Mouse (Mus musculus) embryo, embryonic 11 days (tissue): ENCODE results near the gene Nell1.

Source experiments
- DNase-seq: peaks from one replicate; pipeline ENCODE4 v3.0.0-alpha.2; 2015

The Nell1 gene

DNA sequence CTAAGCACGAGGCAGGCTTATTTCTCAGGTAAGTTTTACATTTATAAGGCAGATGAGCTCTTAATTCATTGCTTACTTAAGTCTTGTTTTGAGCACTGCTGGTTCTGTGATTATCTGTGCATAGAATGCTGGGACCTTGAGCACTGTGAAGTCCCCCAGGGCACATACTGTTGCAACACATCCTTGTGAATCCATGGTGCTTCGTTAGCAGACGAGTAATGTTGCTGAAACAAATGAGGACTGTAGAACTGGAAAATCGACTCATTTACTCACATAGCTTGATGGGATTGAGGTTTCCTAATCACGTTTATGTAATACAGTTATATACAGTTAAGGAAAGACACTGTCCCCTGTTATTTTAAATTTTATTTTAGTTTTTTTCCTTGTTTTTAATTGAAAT, 364.1 kb downstream of the Nell1 start:
- no peak for DNase-seq

- DNase-seq = no peak
These were observed 376.9 kb downstream of the Nell1 start for GRCm38 (mm10) chr7:50351564-50351963.

GRCm38 (mm10) chr7:50357213-50357612, 382.5 kb downstream of the Nell1 start:
- DNase-seq = peak; percentile 61

DNA sequence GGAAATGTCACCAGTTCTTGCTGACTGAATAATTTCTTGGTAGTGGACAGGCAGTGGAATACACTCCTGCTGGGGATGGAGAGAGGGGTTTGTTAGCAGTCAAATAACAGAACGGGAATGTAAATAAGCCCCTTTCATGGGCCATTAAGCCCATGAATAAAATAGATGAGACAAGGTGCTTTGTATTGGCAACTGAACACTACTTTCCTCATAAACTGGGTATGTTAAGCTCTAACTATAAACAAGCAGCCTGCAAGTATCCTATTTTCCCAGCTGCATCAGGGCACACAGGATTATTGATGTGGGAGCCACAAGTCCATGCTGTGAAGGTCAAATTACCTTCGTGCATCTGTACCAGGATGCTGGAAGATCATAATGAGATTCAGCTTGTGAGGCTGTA, 387.4 kb downstream of the Nell1 start:
- DNase-seq = peak; percentile 7

- no peak for DNase-seq
These were observed 400.2 kb downstream of the Nell1 start for GRCm38 (mm10) chr7:50374876-50375275.

DNA sequence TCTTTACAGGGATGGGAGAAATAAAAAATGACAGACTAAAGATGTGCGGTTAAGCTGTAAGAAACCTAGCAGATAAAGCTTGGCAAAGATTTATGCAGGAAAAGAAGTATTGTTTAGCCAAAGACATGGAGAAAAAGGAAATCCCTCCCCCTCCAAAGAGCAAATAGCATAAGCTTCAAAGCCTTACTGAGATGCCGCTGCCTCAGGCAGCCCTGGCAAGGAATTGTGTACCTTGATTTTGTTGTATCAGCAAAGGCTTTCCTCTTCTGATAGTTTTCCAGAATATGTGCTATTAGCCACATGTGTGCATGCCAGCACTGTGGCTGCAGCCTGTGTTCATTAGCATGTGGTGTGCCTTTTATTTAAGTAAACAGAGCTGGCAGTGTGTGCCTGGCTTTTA, 435.8 kb downstream of the Nell1 start:
- DNase-seq = no peak

DNA sequence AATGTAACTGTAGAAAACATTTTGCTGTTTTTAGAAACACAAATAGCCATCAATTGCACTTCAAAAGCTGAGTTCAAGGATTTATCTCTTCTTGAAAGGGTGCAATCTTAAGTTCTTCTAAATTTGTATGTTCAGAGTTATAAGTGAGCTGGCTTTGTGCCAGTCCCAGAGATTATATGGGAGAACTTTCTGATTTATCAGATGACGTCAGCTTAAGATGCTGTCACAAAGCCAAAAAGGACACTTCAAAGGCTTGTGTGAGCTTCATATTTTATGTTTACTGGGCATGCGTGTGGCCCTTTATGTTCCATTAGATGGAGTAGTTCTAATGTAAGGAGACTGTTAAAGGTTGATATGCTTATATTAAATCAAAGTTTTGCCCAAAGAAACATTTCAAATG, 445.3 kb downstream of the Nell1 start:
- no peak for DNase-seq

DNA sequence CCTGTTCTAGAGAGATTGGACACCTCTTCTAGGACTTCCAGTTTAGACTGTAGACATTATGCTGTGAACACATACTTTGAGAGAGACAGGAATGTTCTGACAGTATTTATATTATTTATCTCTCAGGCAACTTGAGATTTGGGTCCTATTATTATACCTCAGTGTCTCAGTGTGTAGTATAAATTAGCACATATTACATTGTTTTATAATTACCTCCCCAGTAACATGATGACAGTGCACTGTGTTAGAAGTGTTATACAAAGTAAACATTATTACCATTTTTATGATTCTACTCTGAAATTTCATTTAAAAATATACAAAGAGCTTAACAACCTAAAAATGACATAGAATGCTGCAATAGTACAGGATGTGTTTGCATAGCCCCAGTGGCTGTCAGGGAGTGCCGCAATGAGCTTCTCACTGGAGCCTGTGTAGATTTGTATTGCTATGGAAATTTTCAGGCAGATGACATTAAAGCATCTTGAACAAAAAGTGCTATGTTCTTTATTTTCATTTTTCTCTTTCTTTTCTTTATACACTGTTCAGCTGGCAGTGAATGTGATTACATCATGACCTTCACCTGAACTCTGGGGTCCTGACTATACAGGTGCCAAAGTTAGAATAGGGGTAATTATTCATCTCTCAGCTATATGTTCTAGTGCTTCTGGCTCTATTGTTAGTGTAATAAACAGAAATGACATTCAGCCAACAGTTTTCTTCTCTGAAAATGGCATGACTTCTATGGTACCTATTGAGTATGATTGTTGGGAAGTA, 447.9 kb downstream of the Nell1 start:
- DNase-seq = no peak

DNA sequence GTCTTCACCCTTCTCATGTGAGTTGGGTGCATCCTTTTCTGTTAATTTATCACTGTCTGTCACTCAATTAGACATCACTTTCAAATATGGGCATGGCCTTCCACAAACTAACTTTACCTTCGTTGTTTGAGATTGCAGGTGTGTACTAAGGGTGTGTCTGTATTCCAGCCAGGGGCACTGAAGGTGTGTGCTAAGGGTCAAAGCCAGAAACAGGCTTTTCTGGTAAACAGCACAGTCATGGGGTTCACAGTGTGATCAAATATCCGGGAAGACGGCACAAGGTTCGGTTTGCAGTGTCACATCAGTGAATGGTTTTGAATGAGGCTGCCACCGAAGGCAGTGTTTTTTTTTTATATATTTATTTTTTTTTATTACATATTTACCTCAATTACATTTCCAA, 455.1 kb downstream of the Nell1 start:
- no peak for DNase-seq

GRCm38 (mm10) chr7:50441237-50441636, 466.6 kb downstream of the Nell1 start:
- DNase-seq = no peak

- no peak for DNase-seq
These were observed 472.7 kb downstream of the Nell1 start for GRCm38 (mm10) chr7:50447316-50447715.

DNA sequence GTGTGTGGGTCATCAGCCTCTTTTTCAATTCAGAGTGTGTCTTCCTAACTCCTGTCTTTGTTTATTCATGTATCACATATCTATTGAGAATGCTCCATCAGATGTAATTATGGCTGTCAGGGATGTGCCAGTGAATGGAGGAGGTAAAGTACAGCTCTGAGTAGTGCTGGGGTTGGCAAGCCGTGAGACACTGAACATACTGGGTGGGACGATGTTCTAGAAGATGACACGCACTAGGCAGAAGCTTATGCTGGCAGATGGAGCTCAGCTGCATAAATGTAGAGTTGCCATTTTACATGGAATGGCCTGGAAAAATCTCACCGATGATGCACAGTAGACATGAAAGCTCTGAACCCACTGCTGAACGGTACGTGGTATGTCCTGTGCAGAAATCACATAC, 493.1 kb downstream of the Nell1 start:
- no peak for DNase-seq

GRCm38 (mm10) chr7:50470555-50470954, 495.9 kb downstream of the Nell1 start:
- no peak for DNase-seq

- DNase-seq = no peak
These were observed 507.3 kb downstream of the Nell1 start for GRCm38 (mm10) chr7:50482011-50482410.

- peak; percentile 66 for DNase-seq
These were observed 510.6 kb downstream of the Nell1 start for GRCm38 (mm10) chr7:50485304-50485703.

- no peak for DNase-seq
These were observed 512.3 kb downstream of the Nell1 start for GRCm38 (mm10) chr7:50486884-50487420.

GRCm38 (mm10) chr7:50501562-50501961, 526.9 kb downstream of the Nell1 start:
- DNase-seq = no peak

GRCm38 (mm10) chr7:50507047-50507446, 532.4 kb downstream of the Nell1 start:
- no peak for DNase-seq

DNA sequence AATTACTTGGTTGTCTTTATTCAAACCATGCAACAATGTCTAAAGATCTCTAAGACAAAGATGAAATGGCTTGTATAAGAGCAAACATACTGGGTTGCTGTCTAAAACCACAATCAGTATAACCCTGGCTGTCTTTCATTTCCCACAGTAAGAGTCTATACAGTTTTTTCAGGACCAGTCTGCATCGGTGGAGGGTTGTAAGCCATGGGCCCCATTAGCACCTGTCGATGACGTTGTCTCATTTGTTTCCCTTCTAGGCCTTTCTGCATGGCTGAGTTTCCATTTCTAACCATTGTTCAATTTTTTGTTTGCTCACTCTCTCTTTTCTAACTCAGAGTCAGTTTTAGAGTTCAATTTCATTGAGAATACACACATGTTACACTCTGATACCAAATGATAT, 540.2 kb downstream of the Nell1 start:
- DNase-seq = no peak

DNA sequence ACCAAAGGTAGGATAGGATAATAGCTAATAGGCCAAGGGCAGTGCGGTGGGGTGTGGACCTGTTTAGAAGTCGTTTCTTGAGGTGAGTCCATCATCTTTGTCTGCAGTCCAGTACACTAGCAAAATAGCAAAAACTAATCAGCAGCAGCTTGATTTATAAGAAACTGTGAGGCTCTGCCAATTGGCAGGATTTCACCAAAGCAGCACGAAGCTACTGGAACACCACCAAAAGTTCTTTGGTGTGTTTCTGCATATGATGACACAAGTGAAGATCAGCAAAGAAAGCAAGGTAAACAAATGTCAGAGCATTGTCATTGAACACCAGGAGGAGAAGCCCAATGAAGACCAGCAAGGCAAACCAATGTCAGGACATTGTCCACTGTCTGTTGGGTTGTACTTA, 542.0 kb downstream of the Nell1 start:
- DNase-seq = no peak

- DNase-seq = no peak
These were observed 568.7 kb downstream of the Nell1 start for GRCm38 (mm10) chr7:50543373-50543772.

DNA sequence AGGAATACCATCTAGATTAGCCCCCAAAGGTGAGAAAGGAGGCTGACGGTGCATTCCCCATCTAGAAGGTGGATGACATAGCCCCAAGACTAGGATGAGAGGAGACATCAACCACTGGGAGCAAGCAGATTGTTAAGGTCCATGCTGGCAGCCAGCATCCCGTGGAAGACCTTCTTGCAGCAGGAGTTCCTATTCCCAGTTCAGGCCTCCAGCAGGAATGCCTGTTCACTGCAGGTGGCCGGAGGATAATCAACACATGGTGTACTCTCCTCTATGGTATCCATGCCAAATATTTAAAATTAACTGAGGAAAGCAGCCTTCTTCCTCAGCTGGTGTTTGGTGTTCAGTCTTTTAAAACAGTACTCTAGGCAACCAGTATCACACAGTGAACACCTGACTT, 574.9 kb downstream of the Nell1 start:
- no peak for DNase-seq

GRCm38 (mm10) chr7:50551426-50551825, 576.8 kb downstream of the Nell1 start:
- DNase-seq = no peak

GRCm38 (mm10) chr7:50562708-50563107, 588.0 kb downstream of the Nell1 start:
- no peak for DNase-seq

GRCm38 (mm10) chr7:50573841-50574240, 599.2 kb downstream of the Nell1 start:
- DNase-seq = no peak
